Mouse (Mus musculus) urinary bladder, postnatal 36 days (tissue): ENCODE data around the gene Creb5.

Experiments used
- DNase-seq, 2 experiments: peaks; one replicate each; pipeline ENCODE4 v3.0.0; 2022; ENCODE audit warnings: low spot score in 2 of 2, mixed read lengths in 1 of 2

The Creb5 gene

DNA sequence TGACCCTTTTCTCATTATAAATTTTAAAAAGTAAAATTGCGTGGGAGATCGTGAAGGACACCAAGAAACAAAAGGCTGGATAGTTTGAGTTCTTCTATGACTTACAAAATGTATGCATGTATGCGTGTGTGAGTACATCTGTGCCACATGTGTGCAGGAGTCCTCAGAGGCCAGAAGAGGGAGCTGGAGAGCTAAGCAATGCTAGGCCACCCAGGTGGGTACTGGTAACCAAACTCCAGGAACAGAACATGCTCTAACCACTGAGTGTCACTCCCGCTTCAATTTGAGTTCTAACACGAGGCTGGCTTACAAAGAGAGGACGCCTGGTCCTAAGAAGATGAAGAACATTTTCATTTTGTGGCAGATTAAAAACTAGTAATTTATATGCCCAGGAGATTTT lies 203.8 kb downstream of the Creb5 start:
- DNase-seq = no peak

DNA sequence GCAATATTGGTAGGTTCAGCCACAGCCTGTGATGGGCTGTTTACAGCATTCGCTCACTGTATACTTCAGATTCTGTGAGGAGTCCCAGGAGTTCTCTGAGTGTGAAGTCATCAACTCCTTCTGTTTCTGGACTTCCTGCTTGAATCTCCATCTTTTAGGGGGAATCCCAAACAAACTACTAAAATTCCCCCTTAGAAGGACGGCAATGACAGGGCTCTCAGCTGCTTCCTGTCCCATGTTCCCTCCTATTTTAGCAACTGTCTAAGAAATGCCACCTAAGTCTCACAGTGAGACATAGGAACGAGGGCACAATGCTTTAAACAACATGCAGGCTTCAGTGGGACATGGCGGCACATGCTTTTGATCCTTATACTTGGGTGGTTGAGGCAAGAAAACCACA lies 204.3 kb downstream of the Creb5 start:
- DNase-seq = no peak

DNA sequence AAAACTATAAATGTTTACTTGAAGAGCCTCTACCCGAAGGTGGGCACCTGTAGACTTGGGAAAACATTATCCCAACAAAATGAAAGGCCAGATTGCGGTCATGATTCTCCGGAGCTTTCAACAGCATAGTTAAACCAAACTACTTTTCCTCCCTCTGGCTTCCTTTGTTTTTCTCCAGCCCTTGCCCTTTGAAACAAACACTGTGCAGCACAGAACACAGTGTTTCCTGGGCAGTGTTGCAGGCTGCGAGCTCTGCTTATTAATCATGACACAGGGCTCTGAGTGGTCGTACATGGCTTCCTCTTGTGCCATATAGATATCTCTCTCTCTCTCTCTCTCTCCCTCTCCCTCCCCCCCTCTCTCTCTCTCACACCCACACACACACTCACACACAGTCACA lies 206.8 kb downstream of the Creb5 start:
- DNase-seq = no peak

DNA sequence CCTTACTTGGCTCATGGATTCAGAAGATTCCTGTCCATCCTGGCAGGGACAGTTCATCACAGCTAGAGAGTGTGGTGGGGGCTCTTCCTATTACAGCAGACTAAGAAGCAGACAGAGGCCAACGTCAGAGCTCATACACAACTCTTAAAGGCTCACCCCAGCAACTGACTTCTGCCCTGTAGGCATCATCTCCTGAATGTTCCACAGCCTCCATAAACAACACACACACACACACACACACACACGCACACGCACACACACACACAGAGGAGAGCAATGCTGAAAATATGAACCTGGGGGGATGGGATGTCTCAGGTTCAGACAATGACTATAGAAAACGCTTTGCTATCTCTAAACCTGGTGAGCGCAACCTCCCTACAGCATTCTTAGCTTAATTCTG lies 208.6 kb downstream of the Creb5 start:
- no peak for DNase-seq

DNA sequence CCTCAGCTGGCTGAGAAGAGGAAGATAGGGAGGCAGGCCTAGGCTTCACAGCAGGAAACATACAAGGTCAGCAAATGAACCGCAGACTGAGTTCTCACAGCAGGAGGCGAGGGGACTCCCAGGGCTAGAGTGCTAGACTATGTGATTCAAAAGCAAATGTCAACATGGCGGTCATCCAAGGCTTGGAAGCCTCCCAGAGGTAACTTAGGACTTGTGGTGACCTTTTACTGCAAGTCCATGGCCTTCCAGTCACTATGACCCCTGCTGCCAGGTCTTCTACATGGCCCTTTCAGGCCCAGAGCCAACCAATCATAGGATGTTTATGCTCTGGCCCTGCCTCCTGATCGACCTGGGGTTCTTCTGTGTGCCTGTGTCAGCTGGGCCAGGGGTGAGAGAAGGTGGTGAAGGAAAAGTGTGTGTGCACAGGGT lies 209.3 kb downstream of the Creb5 start:
- DNase-seq = peak in 1 of 2 experiments; percentile 34

DNA sequence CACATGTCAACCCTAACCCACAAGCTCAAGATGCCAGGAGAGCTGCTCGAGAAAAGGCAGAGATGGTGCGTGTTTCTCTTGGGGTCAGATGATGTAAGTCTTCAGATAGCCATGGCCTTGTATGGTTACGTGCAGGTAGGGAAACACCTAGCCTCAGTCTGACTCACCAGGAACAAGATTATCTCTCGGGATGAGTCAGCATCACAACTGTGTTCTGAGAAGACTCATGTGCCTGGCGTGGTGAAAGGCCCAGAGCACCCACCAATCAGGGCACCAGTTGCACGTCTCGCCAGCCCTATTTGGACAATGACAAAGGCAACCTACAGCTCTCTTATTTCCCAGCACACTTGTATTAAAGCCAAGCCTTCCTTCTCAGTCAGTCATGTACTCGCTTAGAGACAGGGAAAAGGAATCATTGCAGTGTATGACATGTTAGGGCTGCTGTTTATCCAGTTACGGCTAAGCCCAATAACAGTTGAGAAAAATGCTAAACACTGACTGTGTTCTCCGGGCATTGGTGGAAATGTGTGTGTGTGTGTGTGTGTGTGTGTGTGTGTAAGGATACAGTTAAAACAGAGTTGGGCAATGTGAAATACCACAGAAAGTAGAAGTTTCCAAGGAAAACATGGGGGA lies 210.9 kb downstream of the Creb5 start:
- DNase-seq = peak; percentile 29 to 50

DNA sequence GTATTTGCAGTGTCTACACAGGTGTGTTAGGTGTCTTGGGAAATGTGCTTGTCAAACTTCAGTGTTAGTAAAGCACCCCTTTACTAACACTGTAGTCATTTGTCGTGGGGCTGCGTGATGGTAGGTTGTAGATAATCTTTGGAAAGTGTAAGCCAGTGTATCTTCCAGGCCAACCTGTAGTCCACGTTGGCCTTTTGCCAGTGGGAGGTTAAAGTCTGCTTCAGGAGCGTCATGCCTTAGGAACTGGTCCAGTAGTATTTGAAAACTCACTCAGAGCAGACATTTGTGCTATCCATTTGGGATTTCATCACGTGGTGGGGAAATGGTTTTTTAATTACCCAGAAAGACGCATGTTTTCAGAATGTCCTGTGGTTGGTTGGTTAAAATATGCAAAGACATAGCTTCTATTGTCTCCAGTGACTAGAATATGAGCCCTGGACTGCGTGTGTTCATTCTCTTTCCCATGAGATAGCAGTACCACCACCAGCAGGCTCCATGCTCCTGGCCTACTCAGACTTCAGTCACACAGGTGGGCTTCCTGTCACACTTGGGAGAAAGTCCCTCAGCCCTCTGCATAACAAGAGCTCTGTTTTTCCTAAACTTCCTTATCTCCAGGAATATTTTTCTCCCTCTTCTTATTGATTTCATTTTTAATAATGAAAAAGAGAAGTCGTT lies 212.7 kb downstream of the Creb5 start:
- DNase-seq = no peak

DNA sequence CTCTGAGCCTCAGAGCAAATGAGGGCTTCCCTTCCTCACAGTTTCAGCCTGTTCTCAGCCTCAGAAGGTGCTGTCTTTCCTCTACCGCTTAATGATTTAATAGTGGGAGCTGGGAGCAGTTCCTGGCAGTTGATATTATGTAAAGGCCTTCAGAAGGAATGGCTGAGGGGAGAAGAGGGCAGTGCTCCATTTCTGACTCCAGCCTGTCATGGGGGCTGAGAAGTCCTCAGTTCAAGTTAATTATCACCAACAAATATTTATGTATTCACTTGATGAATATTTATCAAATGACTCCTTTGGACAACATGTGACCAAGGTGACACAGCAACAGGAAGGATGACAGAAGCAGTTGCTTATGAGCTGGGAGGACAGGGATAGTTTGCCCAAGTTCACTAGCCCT lies 214.2 kb downstream of the Creb5 start:
- DNase-seq = no peak

DNA sequence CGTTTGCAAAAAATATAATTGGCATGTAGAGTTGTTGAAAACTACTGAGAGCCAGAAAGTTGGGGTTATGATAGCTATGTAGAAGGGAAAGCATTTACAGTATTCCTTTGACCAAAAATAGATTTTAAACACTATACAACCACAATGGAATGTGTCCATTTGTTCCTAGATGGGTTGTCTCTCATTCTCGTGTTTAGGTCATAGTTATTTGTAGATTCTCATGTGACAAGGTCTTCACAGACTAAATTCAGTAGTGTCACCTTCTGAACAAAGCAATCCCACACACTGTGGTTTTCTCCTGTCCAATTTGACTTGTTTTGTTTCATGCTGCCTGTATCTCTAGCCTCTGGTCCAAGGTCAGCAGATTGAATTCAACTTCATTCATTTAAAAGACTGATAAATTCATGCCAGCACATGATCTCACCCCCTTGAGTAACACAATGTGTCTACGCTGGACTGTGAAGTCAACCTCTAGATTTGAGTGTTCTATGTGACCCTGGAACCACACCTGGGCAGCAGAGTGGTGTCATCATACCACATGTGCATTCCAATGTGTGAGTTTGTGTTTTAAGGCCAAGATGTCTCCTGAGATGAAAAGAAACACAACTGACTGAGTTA lies 220.0 kb downstream of the Creb5 start:
- DNase-seq = no peak

DNA sequence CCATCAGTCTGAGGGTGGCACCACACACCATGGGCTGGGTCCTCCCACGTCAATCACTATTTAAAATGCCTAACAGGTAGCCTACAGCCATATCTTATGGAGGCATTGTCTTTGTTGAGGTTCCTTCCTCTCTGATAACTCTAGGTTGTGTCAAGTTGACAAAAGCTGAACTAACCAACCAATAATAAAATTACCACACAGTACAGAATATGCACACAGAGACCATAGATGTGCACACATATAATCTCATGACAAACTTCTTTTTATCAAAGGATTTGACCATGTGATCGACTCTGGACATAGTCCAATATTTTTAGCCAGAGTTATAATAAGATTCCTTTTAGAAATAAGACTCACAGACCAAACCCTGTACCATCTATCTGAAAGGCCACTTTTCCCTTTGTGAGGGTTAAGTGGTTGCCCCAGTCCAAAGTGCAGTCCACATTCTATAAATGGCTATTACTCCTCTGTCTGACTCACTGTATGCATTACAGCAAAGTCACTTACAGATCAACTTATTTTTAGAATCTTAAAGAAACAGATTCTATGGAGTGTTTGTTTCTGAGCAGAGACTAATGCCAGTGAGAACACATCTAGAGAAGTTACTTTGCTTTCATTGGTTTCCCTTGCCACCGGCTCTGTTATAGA lies 221.9 kb downstream of the Creb5 start:
- DNase-seq = no peak

DNA sequence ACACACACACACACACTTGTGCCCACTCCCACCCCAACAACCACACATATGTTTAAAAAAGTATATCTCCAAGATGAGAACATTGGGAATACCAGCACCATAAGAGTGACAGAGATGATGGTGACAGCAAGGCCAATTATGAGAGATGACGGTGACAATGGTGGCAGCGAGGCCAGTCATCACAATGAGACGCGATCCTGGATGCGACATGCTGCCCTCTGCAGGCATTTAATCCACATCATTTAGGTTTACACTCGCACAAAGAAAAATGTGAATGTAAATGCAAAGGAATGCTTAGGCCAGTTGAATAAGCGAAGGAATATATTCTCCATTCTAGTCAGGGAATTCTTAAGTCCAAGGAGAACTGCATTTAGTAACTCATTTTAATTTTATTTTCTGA lies 222.9 kb downstream of the Creb5 start:
- DNase-seq = no peak

DNA sequence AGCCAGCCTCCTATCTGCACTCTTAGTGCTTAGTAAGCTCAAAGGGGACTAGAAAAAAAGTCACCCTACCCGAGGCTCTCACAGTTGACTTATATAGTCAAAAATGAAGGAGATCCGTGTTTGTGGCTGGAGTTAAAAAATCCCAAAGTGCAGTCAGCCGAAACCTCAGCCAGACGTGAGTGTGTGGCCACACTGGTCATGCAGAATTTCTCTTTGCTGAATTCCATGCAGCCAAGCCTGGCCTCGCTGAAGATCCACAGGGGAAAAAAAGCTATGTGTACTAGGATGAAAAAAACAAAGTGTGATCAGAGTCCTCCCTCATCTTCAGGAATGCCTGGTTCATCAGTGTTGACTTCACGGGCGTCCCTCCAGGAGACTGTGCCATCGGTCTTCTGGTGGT lies 225.2 kb downstream of the Creb5 start:
- no peak for DNase-seq

DNA sequence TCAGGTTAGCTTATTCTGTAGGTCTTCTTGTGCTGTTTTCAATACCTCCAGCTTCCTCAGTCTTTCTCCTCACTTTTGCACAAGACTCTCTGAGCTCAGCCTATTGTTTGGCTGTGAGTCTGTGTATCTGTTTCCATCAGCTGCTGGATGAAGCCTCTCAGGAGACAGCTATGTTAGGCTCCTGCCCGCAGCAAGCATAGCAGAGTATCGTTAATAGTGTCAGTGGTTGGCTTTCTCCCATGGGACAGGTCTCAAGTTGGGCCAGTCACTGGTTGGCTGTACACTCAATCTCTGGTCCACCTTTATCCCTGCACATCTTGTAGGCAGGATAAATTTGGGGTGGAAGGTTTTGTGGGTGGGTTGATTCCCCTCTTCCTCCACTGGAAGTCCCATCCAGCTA lies 226.3 kb downstream of the Creb5 start:
- DNase-seq = no peak

DNA sequence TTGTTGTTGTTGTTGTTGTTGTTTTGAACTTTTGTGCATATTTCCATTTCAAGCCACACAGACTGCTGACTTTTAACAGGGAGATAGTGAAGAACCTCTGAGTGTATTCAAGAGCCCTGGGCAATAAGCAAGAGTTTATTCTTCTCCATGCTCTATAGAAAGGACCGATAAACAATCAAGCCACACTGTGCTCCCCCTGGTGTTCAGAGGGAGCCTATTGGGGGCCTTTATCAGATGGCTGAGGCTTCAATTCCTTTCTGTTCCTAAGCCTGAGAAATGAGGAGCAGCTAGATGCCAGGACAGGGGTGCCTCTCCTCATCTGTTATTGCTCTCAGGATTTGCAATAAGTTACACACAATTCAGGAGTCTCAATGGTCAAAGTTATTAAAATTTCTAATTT lies 227.8 kb downstream of the Creb5 start:
- DNase-seq = no peak

DNA sequence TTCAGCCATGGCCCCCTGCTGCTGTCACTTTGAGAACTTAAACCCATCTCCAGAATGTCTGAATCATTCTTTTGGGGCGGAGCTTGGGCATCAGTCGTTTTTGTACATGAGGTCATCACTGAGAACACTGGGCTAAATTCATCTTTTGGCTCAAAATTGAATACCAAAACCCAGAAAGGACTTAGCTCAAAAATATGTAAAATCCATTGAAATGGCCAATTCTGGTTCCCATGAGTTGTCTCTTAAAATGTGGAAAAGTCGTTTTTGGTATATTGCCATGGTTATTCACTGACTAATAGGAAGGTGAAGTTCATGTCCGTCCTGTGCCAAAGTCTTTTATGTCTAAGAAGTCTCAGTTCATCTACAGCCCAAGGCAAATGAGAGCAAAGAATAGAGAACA lies 228.5 kb downstream of the Creb5 start:
- DNase-seq = no peak

DNA sequence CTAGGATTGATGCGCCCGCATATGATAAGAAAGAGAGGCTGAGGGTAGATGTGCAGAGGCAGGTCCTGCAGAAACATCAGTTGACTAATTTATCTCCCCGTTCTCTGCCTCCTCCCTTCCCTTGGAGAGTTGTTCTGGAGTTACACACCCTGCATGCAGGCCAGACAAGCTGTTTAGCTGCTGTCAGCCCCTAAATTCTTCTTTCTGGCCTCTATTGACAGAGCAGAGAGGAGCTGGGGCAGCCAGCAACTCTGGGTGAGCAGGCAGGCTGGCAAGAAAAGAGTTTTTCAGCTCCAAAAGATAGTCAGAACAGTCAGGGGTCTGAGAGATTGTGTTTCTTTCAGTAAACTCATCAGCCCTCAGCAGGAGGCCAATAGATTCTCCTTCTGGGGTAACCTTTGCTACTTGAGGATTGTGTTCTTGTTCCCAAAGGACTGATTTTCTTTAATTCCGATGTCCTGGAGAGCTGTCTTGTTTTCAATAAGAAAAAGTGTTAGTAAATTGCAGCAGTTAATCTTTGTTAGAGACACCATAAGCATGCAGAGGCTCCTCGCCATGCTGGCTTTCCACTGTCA lies 230.4 kb downstream of the Creb5 start:
- peak in 1 of 2 experiments; percentile 22 for DNase-seq

DNA sequence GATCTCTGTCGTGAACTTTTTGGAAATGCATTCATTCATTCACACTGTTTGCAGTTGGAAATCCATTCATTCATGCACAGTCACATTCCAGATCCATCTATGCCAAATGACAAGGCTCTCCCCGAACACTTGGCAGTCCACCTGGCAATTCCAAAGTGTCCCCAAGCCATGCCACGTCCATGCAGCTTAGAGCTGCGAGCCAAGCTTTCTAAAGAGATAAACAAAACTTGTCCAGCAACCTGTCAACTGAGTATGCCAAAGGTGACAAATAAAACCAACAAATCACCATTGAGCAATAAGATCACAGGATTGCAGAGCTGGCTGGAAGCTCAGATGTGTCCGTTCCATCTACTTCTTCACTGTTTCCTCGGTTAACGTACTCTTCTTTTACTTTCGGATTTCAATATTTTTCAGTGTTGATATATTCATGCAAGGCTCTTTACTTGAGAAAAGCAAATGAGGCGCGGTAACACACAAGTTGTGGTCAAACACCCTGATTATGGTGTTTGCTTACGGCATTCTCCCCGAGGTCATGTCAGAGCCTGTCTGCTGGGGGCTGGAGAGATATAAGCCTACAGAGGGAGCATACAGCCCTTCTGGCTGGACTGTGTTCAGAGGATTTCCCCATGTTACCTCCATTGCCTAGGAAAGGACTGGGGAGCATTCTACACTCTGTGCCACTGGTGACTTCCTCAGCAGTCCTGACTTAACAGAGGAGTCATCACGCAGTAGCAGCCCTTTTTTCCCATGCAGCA lies 236.8 kb downstream of the Creb5 start:
- DNase-seq = peak in 1 of 2 experiments; percentile 16

DNA sequence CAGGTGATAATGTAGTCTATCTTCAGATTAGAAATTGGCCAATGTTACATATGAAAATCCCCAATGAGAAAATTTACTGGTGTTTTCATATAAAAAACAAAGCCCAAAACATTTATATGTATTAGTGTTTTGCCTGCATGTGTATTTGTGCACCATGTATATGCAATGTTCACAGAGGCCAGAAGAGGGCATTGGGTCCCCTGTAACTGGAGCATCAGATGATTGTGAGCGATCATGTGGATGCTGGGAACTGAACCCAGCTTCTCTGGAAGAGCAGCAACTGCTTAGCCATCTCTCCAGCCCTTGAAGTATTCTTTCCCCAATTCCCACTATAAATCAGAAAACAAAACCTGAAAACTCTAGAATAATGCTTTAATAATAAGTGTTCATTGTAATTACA lies 239.4 kb downstream of the Creb5 start:
- no peak for DNase-seq

DNA sequence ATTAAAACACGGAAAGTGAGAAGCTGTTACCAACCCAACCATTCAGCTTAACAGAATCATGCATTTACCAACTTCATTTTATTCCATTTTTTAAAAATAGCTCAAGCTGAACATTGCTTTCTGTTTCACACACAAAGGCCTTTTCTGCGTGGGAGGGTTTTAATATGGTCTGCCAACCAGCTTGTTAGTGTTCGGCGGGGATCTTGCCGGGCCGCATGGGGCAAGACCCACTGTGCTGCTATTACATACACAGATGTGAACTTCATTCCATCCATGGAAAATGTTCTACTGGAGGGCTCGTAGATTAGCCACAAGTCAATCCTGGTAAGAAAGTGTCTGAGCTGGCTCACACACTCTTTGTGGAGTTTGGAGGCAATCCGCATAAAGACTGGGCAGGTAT lies 243.7 kb downstream of the Creb5 start:
- DNase-seq = no peak

DNA sequence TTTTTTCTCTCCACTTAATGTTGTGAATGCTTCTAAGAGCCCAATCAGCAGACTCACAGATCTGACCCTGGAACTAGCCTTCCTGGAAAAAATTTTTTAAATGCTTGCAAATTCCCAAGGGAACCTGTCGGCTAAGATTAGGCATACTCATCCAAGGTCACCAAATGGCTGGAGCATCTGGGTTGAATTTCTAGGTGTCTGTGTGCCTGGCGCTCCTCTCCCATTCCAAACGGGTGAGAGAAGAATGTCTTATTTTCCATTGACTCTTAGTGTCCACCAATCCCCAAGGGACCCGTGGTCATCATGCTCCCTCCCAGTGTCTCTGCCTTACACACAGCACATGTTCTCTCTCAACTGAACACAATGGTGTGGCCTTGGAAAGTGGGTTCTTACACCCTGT lies 244.4 kb downstream of the Creb5 start:
- DNase-seq = no peak

DNA sequence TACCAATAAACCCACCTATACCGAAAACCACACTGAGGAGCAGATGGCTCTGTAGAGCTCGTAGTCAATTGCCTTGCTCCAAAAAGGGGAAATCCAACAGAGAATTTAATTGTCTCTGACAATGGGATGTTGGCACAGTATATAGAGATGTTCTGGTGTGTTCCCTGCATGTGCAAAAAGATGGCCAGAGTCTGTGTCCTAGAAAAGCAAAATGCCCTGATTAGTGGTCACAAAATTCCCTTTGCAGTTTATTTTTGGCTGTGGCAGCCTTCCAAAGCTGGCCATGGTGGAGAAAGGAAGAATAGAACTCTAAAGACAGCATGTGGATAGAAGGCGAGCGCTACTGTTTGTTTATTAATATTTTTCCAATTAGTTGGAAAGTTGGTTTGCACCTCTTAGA lies 250.5 kb downstream of the Creb5 start:
- DNase-seq = no peak

DNA sequence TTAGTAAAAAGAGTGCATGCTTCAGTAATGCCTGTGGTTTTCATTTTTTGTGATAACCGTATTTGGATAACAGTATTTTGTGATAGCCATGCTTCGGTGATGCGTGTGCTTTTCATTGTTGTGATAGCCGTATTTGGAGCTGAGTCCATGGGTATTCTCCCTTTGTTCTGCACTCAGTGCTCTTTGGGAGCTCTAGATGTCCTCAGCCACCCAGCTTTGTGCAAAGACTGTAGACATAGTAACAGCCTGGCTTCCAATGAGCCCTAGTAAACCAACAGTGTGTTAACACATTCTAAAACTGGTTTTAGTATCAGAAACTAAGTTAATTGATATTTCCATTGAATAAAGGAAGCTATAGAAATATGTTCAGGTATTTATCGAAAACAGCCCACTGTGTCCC lies 254.7 kb downstream of the Creb5 start:
- no peak for DNase-seq
